Mouse (Mus musculus): ENCODE data around the gene 1700034J05Rik. TPM values are rescaled to one million over a fixed set of nuclear protein-coding genes. Genes with fewer than 3 reads are reported as not detected.

Gene 1700034J05Rik
- total and polyA plus RNA-seq, 3 experiments, result not detected

DNA sequence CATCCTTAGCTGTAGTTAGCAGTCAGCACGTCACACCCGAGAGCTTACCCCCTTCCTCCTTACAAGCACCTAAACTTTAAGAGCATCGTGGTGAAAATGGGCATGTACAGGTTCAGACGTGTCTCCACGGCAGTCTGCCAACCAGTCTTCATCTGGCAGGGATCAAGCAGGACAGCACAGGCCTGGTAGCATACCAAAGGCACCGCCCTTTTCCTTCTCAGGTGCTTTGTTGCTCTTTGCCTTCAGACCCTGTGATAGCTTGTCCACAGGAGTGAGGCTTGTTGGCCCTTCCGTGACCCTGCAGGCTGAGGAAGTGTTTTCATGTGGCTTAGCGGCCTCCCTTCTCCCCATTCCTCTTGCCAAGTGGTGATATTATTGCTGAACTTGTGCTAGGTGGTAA is 15.2 kb downstream of the 1700034J05Rik start:
- H3K36me3 ChIP-seq (replicated peaks in 1 of 2; ENCODE audit: control insufficient read depth in 1 of 2, insufficient read depth in 1 of 2, low read length in 1 of 2), result peaks cover 0 to 17% of the 10 kb centered on the region in 2 experiments
- no peak for TF ChIP-seq MYC (IDR thresholded peaks at IDR 0.05; ENCODE audit: low read depth, low read length)
- no peak for TF ChIP-seq ELF1 (IDR thresholded peaks at IDR 0.05; ENCODE audit: low read depth, low read length)
- no peak for TF ChIP-seq ZKSCAN1 (IDR thresholded peaks at IDR 0.05; ENCODE audit: borderline replicate concordance, low read depth, low read length)
- no peak for TF ChIP-seq CHD2 (IDR thresholded peaks at IDR 0.05; ENCODE audit: low read length)
- no peak for TF ChIP-seq TCF12 (IDR thresholded peaks at IDR 0.05; ENCODE audit: low read depth, low read length)
- TF ChIP-seq JUND (conservative IDR thresholded peaks at IDR 0.05; ENCODE audit: low read depth, low read length), result no peak
- no peak for TF ChIP-seq JUN (IDR thresholded peaks at IDR 0.05; ENCODE audit: insufficient read depth, low read depth, low read length)
- TF ChIP-seq ZC3H11A (IDR thresholded peaks at IDR 0.05; ENCODE audit: low read depth, low read length), result no peak
- TF ChIP-seq E2F4 (IDR thresholded peaks at IDR 0.05; ENCODE audit: insufficient replicate concordance, low read depth, low read length), result no peak
- no peak for TF ChIP-seq HCFC1 (IDR thresholded peaks at IDR 0.05; ENCODE audit: low read depth, low read length)
- dilution Hi-C loops (cut with MboI; ENCODE audit: extremely low pct_ligation_motif_present, extremely low pct_unique_long_range_greater_than_20kb, low sequenced_read_pairs) (no loop called here), in situ Hi-C loops (cut with MboI; ENCODE audit: low pct_ligation_motif_present, low pct_unique_long_range_greater_than_20kb, low sequenced_read_pairs) (no loop called here)
- no peak overlapping the region for H3K4me3 ChIP-seq (replicated peaks in 1 of 3; ENCODE audit: low read depth in 2 of 3, low read length in 2 of 3, poor library complexity in 1 of 3)
- H3K4me2 ChIP-seq (ENCODE audit: insufficient read depth, low read depth, poor library complexity, severe bottlenecking), result no peak overlapping the region
- no peaks in the 10 kb centered on the region for H3K9me3 ChIP-seq (replicated peaks; ENCODE audit: low read length)
- no peaks in the 10 kb centered on the region for H3K27me3 ChIP-seq (replicated peaks)
- H3K27ac ChIP-seq (ENCODE audit: insufficient read depth, low read depth), result no peak overlapping the region
- DNase-seq (ENCODE audit: extremely low read depth), result no peak
- no peak overlapping the region for H3K9ac ChIP-seq (ENCODE audit: insufficient read depth, low read depth)
- H3K4me1 ChIP-seq (ENCODE audit: control insufficient read depth in 1 of 2, insufficient read depth in 2 of 2), result peaks cover 2 to 8% of the 10 kb centered on the region in 2 experiments; a peak in 2 of 4 replicates
- no peaks in the 10 kb centered on the region for H3K79me2 ChIP-seq (replicated peaks; ENCODE audit: control insufficient read depth, extremely low read depth, insufficient read depth, poor library complexity, severe bottlenecking)

DNA sequence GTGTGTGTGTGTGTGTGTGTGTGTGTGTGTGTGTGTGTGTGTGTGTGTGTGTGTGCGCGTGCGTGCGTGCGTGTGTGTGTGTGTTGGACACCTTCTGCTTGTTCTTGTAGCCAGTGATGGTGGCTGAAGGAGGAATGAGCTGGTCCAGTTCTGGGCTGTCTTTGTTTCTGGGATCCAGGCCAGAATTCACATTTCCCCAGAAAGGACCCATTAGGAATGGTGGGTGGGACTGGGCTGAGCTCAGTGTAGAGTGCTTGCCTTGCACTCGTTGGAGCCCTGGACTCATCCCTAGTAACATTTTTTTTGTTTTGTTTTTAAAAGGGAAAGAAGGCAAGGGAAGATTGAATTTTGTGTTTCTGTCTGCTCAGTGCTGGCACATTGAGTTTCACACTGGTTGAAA is 18.3 kb downstream of the 1700034J05Rik start:
- no peak for DNase-seq (ENCODE audit: extremely low read depth)
- H3K4me2 ChIP-seq (ENCODE audit: insufficient read depth, low read depth, poor library complexity, severe bottlenecking), result no peak overlapping the region
- dilution Hi-C loops (cut with MboI; ENCODE audit: extremely low pct_ligation_motif_present, extremely low pct_unique_long_range_greater_than_20kb, low sequenced_read_pairs) (no loop called here), in situ Hi-C loops (cut with MboI; ENCODE audit: low pct_ligation_motif_present, low pct_unique_long_range_greater_than_20kb, low sequenced_read_pairs) (no loop called here)
- H3K9ac ChIP-seq (ENCODE audit: insufficient read depth, low read depth), result no peak overlapping the region
- no peak overlapping the region for H3K27ac ChIP-seq (ENCODE audit: insufficient read depth, low read depth)
- peaks cover 0 to 4% of the 10 kb centered on the region in 2 experiments; a peak in 1 of 4 replicates for H3K4me1 ChIP-seq (ENCODE audit: control insufficient read depth in 1 of 2, insufficient read depth in 2 of 2)
- TF ChIP-seq JUN (IDR thresholded peaks at IDR 0.05; ENCODE audit: insufficient read depth, low read depth, low read length) (no peak), MAX (IDR thresholded peaks at IDR 0.05; ENCODE audit: low read length) (no peak), E2F4 (IDR thresholded peaks at IDR 0.05; ENCODE audit: insufficient replicate concordance, low read depth, low read length) (no peak)
- peaks cover 0 to 20% of the 10 kb centered on the region in 2 experiments for H3K36me3 ChIP-seq (replicated peaks in 1 of 2; ENCODE audit: control insufficient read depth in 1 of 2, insufficient read depth in 1 of 2, low read length in 1 of 2)
- no peaks in the 10 kb centered on the region for H3K27me3 ChIP-seq (replicated peaks)
- H3K9me3 ChIP-seq (replicated peaks; ENCODE audit: low read length), result no peaks in the 10 kb centered on the region
- no peaks in the 10 kb centered on the region for H3K79me2 ChIP-seq (replicated peaks; ENCODE audit: control insufficient read depth, extremely low read depth, insufficient read depth, poor library complexity, severe bottlenecking)
- H3K4me3 ChIP-seq (replicated peaks in 1 of 3; ENCODE audit: low read depth in 2 of 3, low read length in 2 of 3, poor library complexity in 1 of 3), result no peak overlapping the region

DNA sequence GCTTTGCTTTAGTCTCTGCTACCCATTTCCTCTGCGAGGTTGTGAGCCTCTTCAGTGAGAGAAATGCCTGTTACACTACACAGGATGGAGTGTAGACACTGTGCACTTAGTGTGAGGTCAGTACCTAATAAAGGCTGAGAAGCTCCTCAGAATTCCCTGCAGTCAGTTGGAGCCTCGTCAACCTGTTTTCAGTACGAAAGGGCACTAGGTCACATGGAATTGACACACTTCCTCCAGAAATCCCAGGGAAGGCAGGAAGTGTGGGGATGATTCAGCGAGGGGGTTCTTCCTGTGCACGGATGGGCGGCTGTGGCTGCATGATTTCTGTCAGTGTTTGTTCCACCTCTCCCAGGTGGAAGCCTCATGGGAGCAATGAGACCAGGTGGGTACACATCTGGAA is 21.1 kb downstream of the 1700034J05Rik start:
- Histone ChIP-seq H3K79me2 (replicated peaks; ENCODE audit: control insufficient read depth, extremely low read depth, insufficient read depth, poor library complexity, severe bottlenecking) (no peaks in the 10 kb centered on the region), H3K27ac (ENCODE audit: insufficient read depth, low read depth) (no peak overlapping the region), H3K4me2 (ENCODE audit: insufficient read depth, low read depth, poor library complexity, severe bottlenecking) (no peak overlapping the region), H3K27me3 (replicated peaks) (no peaks in the 10 kb centered on the region), H3K4me1 (ENCODE audit: control insufficient read depth in 1 of 2, insufficient read depth in 2 of 2) (peaks cover 0 to 5% of the 10 kb centered on the region in 2 experiments; a peak in 1 of 4 replicates), H3K36me3 (replicated peaks in 1 of 2; ENCODE audit: control insufficient read depth in 1 of 2, insufficient read depth in 1 of 2, low read length in 1 of 2) (peaks cover 0 to 3% of the 10 kb centered on the region in 2 experiments), H3K4me3 (replicated peaks in 1 of 3; ENCODE audit: low read depth in 2 of 3, low read length in 2 of 3, poor library complexity in 1 of 3) (no peak overlapping the region), H3K9ac (ENCODE audit: insufficient read depth, low read depth) (no peak overlapping the region), H3K9me3 (replicated peaks; ENCODE audit: low read length) (no peaks in the 10 kb centered on the region)
- dilution Hi-C loops (cut with MboI; ENCODE audit: extremely low pct_ligation_motif_present, extremely low pct_unique_long_range_greater_than_20kb, low sequenced_read_pairs), result no loop called here
- in situ Hi-C loops (cut with MboI; ENCODE audit: low pct_ligation_motif_present, low pct_unique_long_range_greater_than_20kb, low sequenced_read_pairs), result no loop called here
- no peak for DNase-seq (ENCODE audit: extremely low read depth)
- TF ChIP-seq TBP (conservative IDR thresholded peaks at IDR 0.05; ENCODE audit: low read depth, low read length) (no peak), USF1 (IDR thresholded peaks at IDR 0.05; ENCODE audit: low read depth, low read length) (no peak), E2F4 (IDR thresholded peaks at IDR 0.05; ENCODE audit: insufficient replicate concordance, low read depth, low read length) (no peak), MAZ (IDR thresholded peaks at IDR 0.05; ENCODE audit: low read depth, low read length) (no peak), MEF2A (IDR thresholded peaks at IDR 0.05; ENCODE audit: borderline replicate concordance, low read depth, low read length) (no peak), ZC3H11A (IDR thresholded peaks at IDR 0.05; ENCODE audit: low read depth, low read length) (no peak), ETS1 (conservative IDR thresholded peaks at IDR 0.05; ENCODE audit: low read depth, low read length) (no peak), TCF12 (IDR thresholded peaks at IDR 0.05; ENCODE audit: low read depth, low read length) (no peak), CTCF (conservative IDR thresholded peaks at IDR 0.05 in 1 of 2, IDR thresholded peaks at IDR 0.05 in 1 of 2; ENCODE audit: low read depth in 2 of 2, low read length in 2 of 2) (no peak), ELF1 (IDR thresholded peaks at IDR 0.05; ENCODE audit: low read depth, low read length) (no peak), NRF1 (IDR thresholded peaks at IDR 0.05; ENCODE audit: low read depth, low read length) (no peak)

All from CH12.LX (cell line).